Mouse (Mus musculus) right cerebral cortex, postnatal 4 days (tissue): ENCODE measurements around the gene 1700018G05Rik.
"Not testable (repeated sequence)": the region's sequence is repeated elsewhere in the genome, so short reads cannot be mapped to it uniquely, and the experiment has no call there.

Experiments
- DNase-seq: peaks from one replicate; pipeline ENCODE4 v3.0.0-alpha.2; 2022

The 1700018G05Rik gene

GRCm38 (mm10) chrX:102928072-102928471, at the start of gene 1700018G05Rik:
Gene 1700018G05Rik, plus strand, starts transcription at chrX:102928372.
- not testable (repeated sequence) for DNase-seq

GRCm38 (mm10) chrX:102908587-102908986, 19.6 kb upstream of the 1700018G05Rik start, which contains the start of the genes Dmrtc1a and 1700011M02Rik:
Gene Dmrtc1a, minus strand, starts transcription at chrX:102908687.
Gene 1700011M02Rik, plus strand, starts transcription at chrX:102908905.
- not testable (repeated sequence) for DNase-seq

GRCm38 (mm10) chrX:102914823-102915222, 13.3 kb upstream of the 1700018G05Rik start:
- DNase-seq: not testable (repeated sequence)

GRCm38 (mm10) chrX:102926707-102927106, 1.5 kb upstream of the 1700018G05Rik start:
- peak; percentile 18 for DNase-seq

- DNase-seq: no peak
Observed at GRCm38 (mm10) chrX:102932992-102933570, 4.9 kb downstream of the 1700018G05Rik start.

- peak; percentile 64 for DNase-seq
Observed at GRCm38 (mm10) chrX:102933571-102934394, 5.6 kb downstream of the 1700018G05Rik start.

- DNase-seq: no peak
Observed at GRCm38 (mm10) chrX:102934395-102934764, 6.2 kb downstream of the 1700018G05Rik start.

GRCm38 (mm10) chrX:102936743-102937142, 8.6 kb downstream of the 1700018G05Rik start:
- no peak for DNase-seq

- DNase-seq: not testable (repeated sequence)
Observed at GRCm38 (mm10) chrX:102950136-102950535, 22.0 kb downstream of the 1700018G05Rik start.

- no peak for DNase-seq
Observed at GRCm38 (mm10) chrX:102958917-102959316, 30.7 kb downstream of the 1700018G05Rik start.

GRCm38 (mm10) chrX:102960581-102960980, 32.4 kb downstream of the 1700018G05Rik start:
- no peak for DNase-seq
